15 mouse cellular contexts compared by ENCODE assay signal in the genomic region with DNA sequence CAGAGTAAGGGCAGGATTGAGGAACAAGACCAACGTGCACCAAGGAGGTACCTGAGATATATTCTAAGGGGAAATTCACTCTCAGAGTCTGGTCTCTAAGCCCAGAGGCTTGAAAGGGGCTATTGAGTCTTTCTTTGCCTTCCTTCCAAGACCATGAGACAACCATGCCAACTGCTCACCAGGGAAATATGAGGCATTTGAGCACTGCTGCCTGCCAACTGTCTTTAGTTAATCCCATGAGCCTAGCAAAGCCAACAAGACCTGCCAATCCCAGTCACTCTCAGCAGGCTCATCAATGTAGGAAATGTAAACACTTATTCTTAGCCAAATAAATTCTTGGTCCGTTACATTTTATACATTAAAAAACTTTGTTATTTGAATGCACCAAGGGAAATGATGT.
"Had no signal": no experiment of that assay in that cellular context is flagged by ENCODE, and none has a peak within 500 bp of the region (broad histone marks: within the 10 kb centered on the region; RNA-seq: fewer than 3 reads in every experiment).

No protein-coding gene starts in this region.

- H3K36me3 ChIP-seq: kidney, embryonic 15.5 days; limb, embryonic 12.5 days; liver, embryonic 15.5 days; midbrain, embryonic 13.5 days; neural tube, embryonic 13.5 days; stomach, embryonic 15.5 days had no signal

- H3K9me3 ChIP-seq: kidney, embryonic 15.5 days; limb, embryonic 12.5 days; liver, embryonic 15.5 days; midbrain, embryonic 13.5 days; neural tube, embryonic 13.5 days; stomach, embryonic 15.5 days had no signal

- H3K4me1 ChIP-seq: kidney, embryonic 15.5 days; liver, embryonic 15.5 days; stomach, embryonic 15.5 days had no signal

- H3K4me3 ChIP-seq: kidney, embryonic 15.5 days; left cerebral cortex, adult 2 months; limb, embryonic 12.5 days; liver, embryonic 15.5 days; midbrain, embryonic 13.5 days; neural tube, embryonic 13.5 days; stomach, embryonic 15.5 days had no signal

- H3K27me3 ChIP-seq: limb, embryonic 12.5 days; liver, embryonic 15.5 days; midbrain, embryonic 13.5 days; neural tube, embryonic 13.5 days; stomach, embryonic 15.5 days had no signal

- H3K4me2 ChIP-seq: kidney, embryonic 15.5 days; limb, embryonic 12.5 days; liver, embryonic 11.5 days; liver, embryonic 15.5 days; midbrain, embryonic 13.5 days; neural tube, embryonic 13.5 days; stomach, embryonic 15.5 days had no signal

- H3K9ac ChIP-seq: kidney, embryonic 15.5 days; limb, embryonic 12.5 days; liver, embryonic 15.5 days; midbrain, embryonic 13.5 days; neural tube, embryonic 13.5 days; stomach, embryonic 15.5 days had no signal

- DNase-seq: kidney, postnatal 14 days; lung, adult 2 months; lung, postnatal 36 days; right cerebral cortex, postnatal 14 days; thymus, adult 2 months; thymus, postnatal 25 days had no signal

- H3K27ac ChIP-seq: kidney, embryonic 15.5 days; left cerebral cortex, adult 2 months; limb, embryonic 12.5 days; liver, embryonic 15.5 days; midbrain, embryonic 13.5 days; neural tube, embryonic 13.5 days; stomach, embryonic 15.5 days had no signal

- ATAC-seq: lung, postnatal 0 days; midbrain, embryonic 13.5 days had no signal
